Mouse (Mus musculus): ENCODE data around the gene Trappc11.
"Not testable (repeated sequence)": the region's sequence is repeated elsewhere in the genome, so short reads cannot be mapped to it uniquely, and the experiment has no call there.

Gene Trappc11

GRCm38 (mm10) chr8:47487231-47487630 is 46.0 kb downstream of the Trappc11 start:
- DNase-seq (ENCODE audit: extremely low read depth, insufficient read length, low spot score) = no peak

- DNase-seq (ENCODE audit: extremely low read depth, insufficient read length, low spot score) = no peak
These were observed 50.8 kb downstream of the Trappc11 start for GRCm38 (mm10) chr8:47482354-47483071.

DNA sequence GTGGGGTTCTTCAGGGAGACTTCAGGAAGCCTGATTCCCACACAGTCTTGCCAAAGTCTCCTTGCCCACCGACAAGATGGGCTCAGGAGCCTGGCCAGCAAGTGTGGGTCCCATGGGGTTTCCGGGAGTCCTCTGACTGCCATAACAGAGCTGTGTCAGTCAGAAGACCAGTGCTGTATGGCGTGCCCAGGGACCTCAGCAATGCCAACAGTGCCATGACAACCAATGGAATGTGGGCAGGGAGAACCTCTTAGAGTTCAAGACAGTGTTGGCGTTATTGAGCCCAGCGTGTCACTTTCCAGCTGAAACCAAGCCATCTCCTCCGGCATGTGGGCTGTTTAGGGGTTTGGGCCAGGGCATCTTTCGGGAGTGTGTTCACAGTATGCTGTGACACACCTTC is 53.2 kb downstream of the Trappc11 start:
- no peak for DNase-seq (ENCODE audit: extremely low read depth, insufficient read length, low spot score)

DNA sequence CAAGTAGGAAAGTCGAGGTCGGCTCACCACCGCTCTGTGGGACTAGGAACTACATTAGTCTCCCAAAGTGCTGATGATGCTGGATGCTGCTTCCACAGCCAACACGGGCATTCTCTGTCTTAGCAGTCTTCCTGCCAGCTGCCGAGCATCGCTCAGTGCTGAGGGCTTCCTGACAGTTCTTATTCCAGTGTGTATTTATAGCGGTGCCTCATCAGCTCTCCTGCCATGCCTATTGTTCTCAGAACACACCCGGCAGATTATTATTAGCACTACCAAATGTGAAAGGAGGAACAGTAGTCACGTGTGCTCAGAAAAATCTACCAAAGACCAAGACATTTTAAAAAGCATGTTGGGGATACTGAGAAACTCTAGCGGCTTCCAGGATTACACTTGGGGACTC is 71.6 kb downstream of the Trappc11 start:
- no peak for DNase-seq (ENCODE audit: extremely low read depth, insufficient read length, low spot score)

DNA sequence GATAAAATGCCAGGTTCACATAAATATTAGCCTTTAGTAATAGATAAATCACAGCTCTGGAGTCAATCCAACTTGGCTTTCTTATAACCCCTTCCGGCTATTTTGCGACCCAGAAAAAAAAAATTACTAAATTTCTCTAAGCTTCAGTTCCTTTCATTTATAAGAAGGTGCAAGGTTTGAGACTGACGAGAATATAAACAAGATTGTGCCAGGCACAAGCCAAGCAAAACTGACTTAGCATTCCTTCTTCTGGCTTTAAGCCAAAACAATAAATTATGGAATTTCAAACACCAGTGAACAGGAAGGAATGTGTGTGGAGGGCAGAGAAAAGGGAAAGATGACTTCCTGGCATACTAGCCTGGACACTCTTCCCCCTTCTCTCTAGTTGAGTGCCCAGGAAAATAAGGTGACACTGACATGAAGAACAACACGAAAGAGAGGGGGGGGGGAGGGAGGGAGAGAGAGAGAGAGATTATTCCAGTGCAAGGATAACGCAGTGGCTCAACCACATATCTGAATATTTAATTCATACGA is 74.0 kb downstream of the Trappc11 start:
- DNase-seq (ENCODE audit: extremely low read depth, insufficient read length, low spot score) = no peak

- DNase-seq (ENCODE audit: extremely low read depth, insufficient read length, low spot score) = no peak
These were observed 74.7 kb downstream of the Trappc11 start for GRCm38 (mm10) chr8:47458591-47458990.

DNA sequence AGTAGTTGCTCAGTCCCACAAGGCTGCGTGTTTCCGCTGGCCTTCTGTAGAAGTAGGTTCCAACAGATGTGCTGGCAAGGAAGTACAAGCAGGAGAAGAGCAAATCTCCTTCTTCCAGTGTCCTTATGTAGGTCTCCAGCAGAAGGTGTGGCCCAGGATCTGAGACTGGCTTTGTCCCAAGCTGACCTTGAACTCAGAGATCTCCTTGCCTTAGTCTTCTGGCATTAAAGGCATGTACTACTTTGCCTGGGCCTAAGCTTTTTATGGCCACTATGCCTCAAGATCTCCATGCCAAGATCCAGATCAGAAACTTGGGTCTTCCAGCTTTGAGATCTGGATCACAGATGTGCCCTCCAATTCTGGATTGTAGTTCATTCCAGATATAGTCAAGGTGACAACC is 84.1 kb downstream of the Trappc11 start:
- DNase-seq (ENCODE audit: extremely low read depth, insufficient read length, low spot score) = not testable (repeated sequence)

DNA sequence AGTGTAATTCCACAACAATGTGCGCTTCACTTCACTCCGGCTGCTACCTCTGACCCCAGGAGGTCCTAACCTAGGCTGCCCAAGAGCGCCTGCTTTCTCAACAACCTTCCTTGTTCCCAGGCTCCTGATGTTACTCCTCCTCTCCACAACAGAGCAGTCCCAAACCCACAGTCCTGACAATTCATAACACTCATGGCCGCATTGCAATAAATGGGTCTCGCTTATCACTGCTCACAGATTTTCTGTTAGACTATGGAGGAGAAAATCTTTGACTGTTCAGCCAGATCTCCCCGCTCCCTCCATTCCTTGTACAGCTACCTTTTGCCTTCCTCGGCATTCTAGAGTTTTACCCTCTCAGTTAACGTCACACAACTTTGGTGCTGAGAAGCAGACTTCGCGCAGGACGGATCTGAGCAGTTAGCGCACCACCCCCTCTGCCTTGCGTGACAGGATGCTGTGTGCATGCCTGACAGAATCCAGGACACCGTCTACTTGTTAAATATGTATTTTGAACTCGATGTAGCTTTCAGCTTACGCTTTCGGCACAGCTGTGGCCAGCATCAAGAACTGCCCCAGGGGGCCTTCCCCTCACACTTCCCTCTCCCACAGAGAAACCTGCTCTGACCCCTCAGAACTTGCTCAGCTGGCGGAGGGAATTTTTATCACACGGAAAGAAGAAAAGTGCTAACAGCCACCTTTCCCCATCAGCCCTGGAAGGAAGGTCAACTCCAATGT is 86.8 kb downstream of the Trappc11 start, which contains the start of gene Stox2:
Gene Stox2, minus strand, starts transcription at position 51 of the 735 bp plus-strand sequence.
- no peak for DNase-seq (ENCODE audit: extremely low read depth, insufficient read length, low spot score)

Data from 3134 (cell line).